Mouse (Mus musculus): Measurements from ENCODE around the gene Stard3.

Gene Stard3

DNA sequence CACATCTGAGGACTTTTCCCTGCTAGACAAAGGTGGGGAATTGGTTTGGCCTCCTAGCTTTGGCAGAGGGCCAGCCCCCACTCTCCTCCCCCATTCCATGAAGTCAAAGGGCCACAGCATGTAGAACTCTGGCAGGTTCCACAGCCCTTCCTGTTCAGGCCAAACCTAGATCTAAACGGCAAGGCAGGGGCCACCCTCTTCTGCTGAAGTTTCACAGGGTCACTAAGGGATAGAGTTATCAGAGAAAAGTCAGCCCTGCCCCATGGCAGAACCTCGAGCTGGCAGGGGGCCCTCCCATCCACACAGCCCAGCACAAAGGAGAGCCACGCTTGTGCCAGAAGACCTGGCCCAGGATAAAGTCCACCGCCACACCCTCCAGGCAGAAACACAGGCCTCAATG lies 36.9 kb downstream of the Stard3 start:
- peak; percentile 74 to 77 for DNase-seq (ENCODE audit: low spot score in 2 of 2)

- DNase-seq (ENCODE audit: low spot score in 2 of 2), result no peak
Measured at GRCm38 (mm10) chr11:98397946-98398345, 39.8 kb downstream of the Stard3 start.

DNA sequence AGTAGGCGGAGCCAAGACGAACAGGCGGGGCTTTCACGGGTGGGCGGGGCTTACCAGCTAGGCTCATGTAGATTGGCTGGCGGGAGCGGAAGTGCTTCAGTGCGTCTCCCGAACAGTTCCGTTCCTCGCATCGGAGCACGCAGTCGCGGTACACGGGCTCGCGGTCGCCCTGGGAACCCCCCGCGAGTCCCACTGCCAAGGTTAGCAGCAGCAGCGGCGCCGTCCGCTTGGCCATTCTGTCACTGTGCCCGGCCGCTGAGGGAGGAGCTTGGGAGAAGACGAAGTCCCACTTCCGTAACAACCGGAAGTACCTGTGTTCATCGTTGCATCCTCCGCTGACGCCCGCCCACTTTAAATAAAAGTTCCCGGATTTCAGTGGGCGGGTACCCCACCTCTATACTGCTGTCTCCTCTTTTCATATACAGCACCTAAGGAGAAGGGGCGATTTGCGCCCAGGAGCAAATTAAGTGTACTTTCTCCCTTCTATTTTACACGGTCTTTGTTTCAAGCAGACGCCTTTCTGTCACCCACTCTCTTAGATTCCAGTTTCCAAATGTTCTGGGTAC lies 42.1 kb downstream of the Stard3 start, which contains the start of gene Pgap3:
Gene Pgap3 (minus strand): TSS at position 330 of the 566 bp plus-strand sequence.
- peak; percentile 88 for DNase-seq (ENCODE audit: low spot score in 2 of 2)

- no peak for DNase-seq (ENCODE audit: low spot score in 2 of 2)
Measured at GRCm38 (mm10) chr11:98400816-98401215, 42.6 kb downstream of the Stard3 start.

GRCm38 (mm10) chr11:98406621-98407020 lies 48.5 kb downstream of the Stard3 start:
- no peak for DNase-seq (ENCODE audit: low spot score in 2 of 2)

- no peak for DNase-seq (ENCODE audit: low spot score in 2 of 2)
Measured at GRCm38 (mm10) chr11:98408872-98409271, 50.7 kb downstream of the Stard3 start.

DNA sequence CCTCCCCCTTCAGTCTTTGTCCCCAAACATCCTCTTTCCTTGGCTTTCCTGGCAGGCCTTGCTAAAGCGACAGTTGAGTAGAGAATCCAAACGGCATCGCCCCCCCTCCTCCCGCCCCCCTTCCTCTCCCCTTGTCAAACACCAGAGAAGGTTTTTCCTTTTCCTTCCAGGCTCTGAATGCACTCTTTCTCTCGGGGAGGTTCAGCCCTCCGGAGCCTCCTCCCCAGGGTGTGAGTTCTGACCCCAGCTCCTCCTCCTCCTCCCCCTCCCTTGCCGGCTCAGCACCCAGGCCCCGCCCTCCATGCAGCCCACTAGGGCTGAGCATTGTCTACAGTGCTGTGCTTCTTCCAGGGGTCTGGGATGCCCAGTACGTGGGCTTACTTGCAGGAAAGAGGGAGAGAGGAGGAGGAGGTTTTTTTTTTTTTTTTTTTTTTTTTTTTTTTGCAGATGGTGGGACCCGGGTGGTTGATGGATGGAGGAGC lies 51.2 kb downstream of the Stard3 start:
- DNase-seq (ENCODE audit: low spot score in 2 of 2), result no peak

DNA sequence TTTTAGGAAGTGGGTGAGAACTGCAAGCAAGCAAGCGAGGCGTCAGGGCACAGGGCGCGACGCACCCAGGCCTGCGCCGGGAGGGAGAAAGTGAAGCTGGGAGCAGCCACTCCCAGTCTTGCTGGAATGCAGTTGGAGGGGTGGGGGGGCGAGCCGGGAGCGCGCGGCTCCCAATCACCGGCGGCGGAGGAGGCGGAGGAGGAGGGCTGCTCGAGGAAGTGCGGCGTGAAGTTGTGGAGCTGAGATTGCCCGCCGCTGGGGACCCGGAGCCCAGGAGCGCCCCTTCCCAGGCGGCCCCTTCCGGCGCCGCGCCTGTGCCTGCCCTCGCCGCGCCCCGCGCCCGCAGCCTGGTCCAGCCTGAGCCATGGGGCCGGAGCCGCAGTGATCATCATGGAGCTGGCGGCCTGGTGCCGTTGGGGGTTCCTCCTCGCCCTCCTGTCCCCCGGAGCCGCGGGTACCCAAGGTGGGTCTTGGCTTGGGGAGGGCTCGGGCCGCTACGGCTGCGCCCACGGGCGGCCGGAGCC lies 54.2 kb downstream of the Stard3 start, which contains the start of gene Erbb2:
Gene Erbb2 (plus strand): TSS at position 198 of the 524 bp plus-strand sequence.
- peak; percentile 66 to 75 for DNase-seq (ENCODE audit: low spot score in 2 of 2)

- peak in 1 of 2 experiments; percentile 33 for DNase-seq (ENCODE audit: low spot score in 2 of 2)
Measured at GRCm38 (mm10) chr11:98412797-98413301, 54.7 kb downstream of the Stard3 start.

DNA sequence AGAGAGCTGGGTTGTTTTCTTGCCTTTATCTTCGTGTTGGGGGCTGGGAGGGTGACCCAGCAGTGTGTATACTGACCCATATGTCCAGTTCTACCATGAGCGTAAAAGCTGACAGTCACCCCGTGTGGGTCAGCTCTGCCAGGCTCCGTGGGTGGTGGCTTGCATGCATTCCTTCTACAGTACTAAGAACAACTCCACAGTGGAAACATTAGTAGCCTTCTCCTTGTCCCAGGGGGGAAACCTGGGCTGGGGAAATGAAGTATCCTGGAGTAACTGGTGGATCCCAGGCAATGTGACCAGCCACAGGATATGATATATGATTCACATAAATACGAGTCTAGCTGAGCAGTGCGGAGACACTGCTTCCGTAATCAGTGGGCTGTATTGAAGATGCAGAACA lies 55.6 kb downstream of the Stard3 start:
- no peak for DNase-seq (ENCODE audit: low spot score in 2 of 2)

DNA sequence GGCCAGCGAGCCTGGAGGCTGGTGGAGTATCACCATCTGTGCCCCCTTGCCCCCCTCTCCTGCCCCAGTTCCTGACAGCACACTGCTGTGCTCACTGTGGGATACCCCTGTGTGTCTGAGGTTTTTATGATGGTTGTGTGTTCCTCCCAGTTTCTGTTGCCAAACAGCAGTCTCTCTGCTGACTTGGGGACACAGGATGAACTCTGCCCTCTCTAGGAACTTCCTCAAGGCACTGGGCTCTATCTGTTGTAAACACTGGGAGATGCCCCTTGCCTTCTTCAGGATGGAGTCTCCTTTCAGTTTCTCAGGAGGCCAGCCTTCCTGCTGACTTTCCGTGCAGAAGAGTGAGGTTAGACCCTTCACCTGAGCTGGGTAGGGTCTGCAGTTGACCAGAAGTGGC lies 56.0 kb downstream of the Stard3 start:
- no peak for DNase-seq (ENCODE audit: low spot score in 2 of 2)

- no peak for DNase-seq (ENCODE audit: low spot score in 2 of 2)
Measured at GRCm38 (mm10) chr11:98417074-98417473, 58.9 kb downstream of the Stard3 start.

DNA sequence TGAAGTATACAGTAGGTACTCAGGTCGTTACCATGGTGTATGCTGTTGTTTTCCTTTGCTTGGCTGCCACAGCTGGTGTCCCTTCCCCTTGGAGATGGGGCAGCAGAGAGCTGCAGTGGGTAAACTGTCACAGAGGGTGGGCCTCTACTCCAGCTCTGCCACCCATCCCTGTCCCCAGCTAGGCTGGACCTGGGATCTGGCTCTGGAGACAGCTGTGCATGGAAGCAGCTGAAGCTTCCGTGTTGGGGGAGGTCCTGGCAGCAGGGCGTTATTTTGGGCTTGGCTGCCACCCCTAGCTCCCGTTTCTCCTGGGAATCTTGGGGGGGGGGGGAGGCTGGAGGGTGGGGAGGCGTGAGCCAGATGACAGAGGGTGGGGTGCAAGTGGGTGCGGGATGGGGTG lies 60.1 kb downstream of the Stard3 start:
- DNase-seq (ENCODE audit: low spot score in 2 of 2), result no peak

DNA sequence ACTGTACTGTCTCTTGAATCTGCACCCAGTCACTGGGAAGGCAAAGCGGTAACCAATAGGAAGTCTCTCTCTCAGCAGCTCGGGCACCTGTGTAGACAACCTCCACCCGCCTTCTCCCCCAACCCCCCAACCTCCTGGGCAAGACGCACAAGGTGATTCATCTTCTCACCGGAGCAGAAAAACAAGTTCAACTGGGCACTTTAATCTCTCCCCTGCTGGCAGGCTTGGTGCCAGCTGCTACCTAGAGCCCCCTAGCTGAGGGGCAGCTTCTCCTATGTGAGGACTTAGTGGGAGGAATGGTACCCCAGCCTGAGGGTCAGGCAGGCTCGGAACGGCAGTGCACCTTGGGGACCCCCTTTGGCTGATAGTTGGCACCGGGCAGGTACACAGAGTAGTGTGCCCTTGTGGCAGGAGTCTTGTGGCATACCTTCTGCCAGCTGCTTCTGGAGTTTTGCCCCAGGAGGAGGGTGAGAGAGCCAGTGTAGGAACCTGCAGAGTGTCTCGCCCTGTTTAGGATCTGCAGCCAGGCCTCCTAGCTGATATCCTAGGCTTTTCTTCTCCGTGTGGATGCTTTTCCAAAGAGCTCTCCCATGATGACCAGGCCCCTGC lies 60.9 kb downstream of the Stard3 start:
- DNase-seq (ENCODE audit: low spot score in 2 of 2), result no peak

GRCm38 (mm10) chr11:98426592-98426991 lies 68.4 kb downstream of the Stard3 start:
- no peak for DNase-seq (ENCODE audit: low spot score in 2 of 2)

- DNase-seq (ENCODE audit: low spot score in 2 of 2), result no peak
Measured at GRCm38 (mm10) chr11:98428436-98428835, 70.3 kb downstream of the Stard3 start.
